Mouse (Mus musculus) hindbrain, postnatal 0 days (tissue): Measurements from ENCODE around the gene Cdk8. TPM values are rescaled to one million over a fixed set of nuclear protein-coding genes. Genes with fewer than 3 reads are reported as not detected.

Experiments used
- ATAC-seq: fragments of 200-750 bp; cut with Nextera tagmentation; 2 replicates; pipeline ENCODE4 v1.8.0; 2017; ENCODE audit warnings: mild to moderate bottlenecking, moderate TSS enrichment, moderate library complexity
- DNase-seq: peaks from one replicate; pipeline ENCODE4 v3.0.0-alpha.2; 2015; ENCODE audit warnings: low spot score
- H3K27ac ChIP-seq: fragments of 300-500 bp; sonication (generic); 2 replicates; pipeline ENCODE4 v1.5.1; 2014; ENCODE audit warnings: mild to moderate bottlenecking
- H3K27me3 ChIP-seq: fragments of 300-500 bp; sonication (generic); 2 replicates; pipeline ENCODE4 v1.6.1; 2014; ENCODE audit warnings: low read length, mixed read lengths; ENCODE audit not compliant: insufficient read depth
- H3K36me3 ChIP-seq: fragments of 300-500 bp; sonication (generic); 2 replicates; pipeline ENCODE4 v1.6.1; 2014; ENCODE audit warnings: low read length, mixed read lengths; ENCODE audit not compliant: insufficient read depth
- H3K4me1 ChIP-seq: fragments of 300-500 bp; sonication (generic); 2 replicates; pipeline ENCODE4 v1.6.1; 2014; ENCODE audit warnings: antibody characterized with exemption, low read length, mixed read lengths; ENCODE audit not compliant: insufficient read depth
- H3K4me2 ChIP-seq: fragments of 300-500 bp; sonication (generic); 2 replicates; pipeline ENCODE4 v1.6.1; 2014; ENCODE audit warnings: low read depth, mild to moderate bottlenecking, low read length, moderate library complexity, mixed read lengths
- H3K4me3 ChIP-seq: fragments of 300-500 bp; sonication (generic); 2 replicates; pipeline ENCODE4 v1.5.1; 2014; ENCODE audit warnings: low read length
- H3K9ac ChIP-seq: fragments of 300-500 bp; sonication (generic); replicated peaks from 2 replicates; pipeline ENCODE4 v1.6.1; 2014; ENCODE audit warnings: mild to moderate bottlenecking, low read length, moderate library complexity, mixed read lengths
- H3K9me3 ChIP-seq: fragments of 300-500 bp; sonication (generic); 2 replicates; pipeline ENCODE4 v1.6.1; 2016; ENCODE audit warnings: low read length, mixed read lengths
- CTCF ChIP-seq: IDR thresholded peaks from 2 replicates; pipeline ENCODE4 v1.5.1; 2016; ENCODE audit warnings: antibody characterized with exemption, control low read depth, low read depth
- WGBS: fragments of 180-500 bp; shearing (Covaris S2); extraction: QIAGEN DNeasy Blood & Tissue Kit; methylation state at CpG from one replicate; pipeline ENCODE4 v1.1.7; 2014; 5-methylcytosine and 5-hydroxymethylcytosine counted together
- polyA plus RNA-seq: library from polyadenylated mRNA; unstranded; fragments of >200 nt; fragmentation: Nextera tagmentation; extraction: Ambion mirVana; gene quantifications from 2 replicates; pipeline ENCODE4 v1.2.1, GENCODE M21; 2015
- total RNA-seq: library from RNA; depleted of rRNA; stranded (reverse); fragments of >200 nt; gene quantifications from 2 replicates; pipeline ENCODE4 v1.2.3, GENCODE M21; 2014

Gene Cdk8
- total and polyA plus RNA-seq, 2 experiments from 2014 or later = 13.2 to 33.8 TPM

DNA sequence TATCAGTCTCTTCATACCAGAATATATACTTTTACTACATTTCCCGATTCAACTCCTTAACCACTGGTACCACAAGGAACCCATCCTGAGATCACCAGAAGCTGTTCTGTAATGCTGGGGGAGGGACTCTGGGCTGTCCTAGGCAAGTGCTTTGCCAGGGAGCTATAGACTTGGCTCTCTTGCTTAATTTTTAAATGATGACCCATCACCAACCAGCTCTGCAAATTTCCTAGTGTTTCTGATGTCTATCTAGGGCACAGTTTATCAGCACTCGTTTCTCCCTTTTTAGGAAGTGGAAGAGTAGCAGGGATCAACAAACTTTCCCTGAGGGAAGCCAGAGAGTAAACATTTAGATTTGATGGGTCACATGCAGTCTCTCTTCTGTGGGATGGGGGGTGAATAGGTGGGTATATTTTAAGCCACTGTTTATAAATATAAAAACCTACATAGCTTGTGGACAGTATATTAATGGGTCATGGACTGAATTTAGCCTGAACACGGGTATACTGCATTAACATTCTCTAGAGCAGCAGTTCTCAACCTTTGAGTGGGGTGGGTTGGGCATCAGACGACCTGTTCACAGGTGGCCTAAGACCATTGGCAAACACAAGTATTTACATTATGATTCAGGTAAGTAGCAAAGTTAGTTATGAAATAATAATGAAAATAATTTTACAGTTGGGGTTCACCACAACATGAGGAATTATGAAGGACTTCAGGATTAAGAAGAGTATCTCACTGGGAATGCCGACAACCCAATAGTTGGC, 20.8 kb downstream of the Cdk8 start:
- TF ChIP-seq CTCF = no peak
- ATAC-seq = no peak
- H3K27me3 ChIP-seq = no peaks in the 10 kb centered on the region
- H3K4me1 ChIP-seq = no peaks in the 10 kb centered on the region
- no peak overlapping the region for H3K4me3 ChIP-seq
- H3K4me2 ChIP-seq = no peak overlapping the region
- WGBS = 84% methylated on average over 5 of the region's 5 CpGs
- no peak overlapping the region for H3K9ac ChIP-seq
- H3K36me3 ChIP-seq = no peaks in the 10 kb centered on the region
- H3K9me3 ChIP-seq = no peaks in the 10 kb centered on the region
- H3K27ac ChIP-seq = no peak overlapping the region
- no peak for DNase-seq

GRCm38 (mm10) chr5:146253644-146254043, 22.6 kb downstream of the Cdk8 start:
- 64% methylated on average over 5 of the region's 5 CpGs for WGBS
- Histone ChIP-seq H3K27me3 (no peaks in the 10 kb centered on the region), H3K4me2 (no peak overlapping the region), H3K4me1 (no peaks in the 10 kb centered on the region), H3K4me3 (no peak overlapping the region), H3K9me3 (no peaks in the 10 kb centered on the region), H3K36me3 (no peaks in the 10 kb centered on the region), H3K9ac (no peak overlapping the region), H3K27ac (no peak overlapping the region)
- no peak for DNase-seq
- no peak for ATAC-seq
- TF ChIP-seq CTCF = no peak

DNA sequence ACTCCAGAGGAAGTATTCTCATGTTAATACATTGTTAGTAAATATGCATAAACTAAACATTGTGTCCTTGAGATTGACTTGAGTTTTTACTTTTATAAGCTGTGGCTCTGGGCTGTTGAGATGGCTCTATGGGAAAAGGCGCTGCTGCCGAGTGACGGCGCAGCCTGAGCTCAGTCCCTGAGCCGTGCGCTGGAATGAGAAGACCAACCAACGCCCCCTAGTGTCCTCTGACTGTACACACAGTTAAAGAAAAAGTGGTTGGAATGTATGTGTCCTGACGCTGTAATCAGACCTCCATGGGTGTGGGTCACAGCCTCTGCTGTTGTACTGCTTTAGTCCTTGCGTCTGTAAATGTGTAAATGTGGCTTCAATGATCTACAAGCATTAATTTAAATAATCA, 29.0 kb downstream of the Cdk8 start:
- 59% methylated on average over 9 of the region's 9 CpGs for WGBS
- Histone ChIP-seq H3K9ac (no peak overlapping the region), H3K4me3 (no peak overlapping the region), H3K4me2 (no peak overlapping the region), H3K27ac (no peak overlapping the region), H3K27me3 (no peaks in the 10 kb centered on the region), H3K9me3 (no peaks in the 10 kb centered on the region), H3K36me3 (no peaks in the 10 kb centered on the region), H3K4me1 (no peaks in the 10 kb centered on the region)
- no peak for DNase-seq
- TF ChIP-seq CTCF = 0 out of 2 replicates have a peak, but pooled peaks have one; percentile 13
- ATAC-seq = no peak

- Histone ChIP-seq H3K4me2 (no peak overlapping the region), H3K27ac (no peak overlapping the region), H3K9me3 (no peaks in the 10 kb centered on the region), H3K4me1 (no peaks in the 10 kb centered on the region), H3K4me3 (no peak overlapping the region), H3K36me3 (no peaks in the 10 kb centered on the region), H3K27me3 (no peaks in the 10 kb centered on the region), H3K9ac (no peak overlapping the region)
- DNase-seq (no peak), ATAC-seq (no peak)
- no peak for TF ChIP-seq CTCF
- 67% methylated on average over 4 of the region's 6 CpGs for WGBS
Measured at GRCm38 (mm10) chr5:146265934-146266591, 35.0 kb downstream of the Cdk8 start.

DNA sequence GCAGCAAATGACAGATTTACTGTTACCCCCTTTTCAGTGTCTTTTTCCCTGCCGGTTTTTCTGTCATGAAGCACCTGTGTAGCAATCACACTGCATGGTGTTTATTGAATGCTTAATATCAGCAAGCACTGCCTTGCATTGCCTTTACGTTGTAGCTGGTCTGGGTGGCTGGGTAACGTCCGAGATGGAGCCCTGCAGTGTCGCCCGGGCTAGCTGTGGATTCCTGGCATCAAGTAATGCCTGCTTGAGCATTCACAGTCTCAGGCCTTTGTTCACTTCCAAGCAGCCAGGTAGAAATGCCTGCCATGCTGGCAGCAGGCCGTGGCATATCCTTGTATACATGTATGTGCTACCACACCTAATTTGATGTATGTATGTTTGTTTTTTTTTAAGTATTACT, 36.7 kb downstream of the Cdk8 start:
- no peak overlapping the region for H3K4me3 ChIP-seq
- DNase-seq (no peak), ATAC-seq (no peak)
- H3K9ac ChIP-seq = no peak overlapping the region
- H3K4me2 ChIP-seq = no peak overlapping the region
- H3K9me3 ChIP-seq = no peaks in the 10 kb centered on the region
- H3K36me3 ChIP-seq = no peaks in the 10 kb centered on the region; the same call in 1 of the 2 replicates
- H3K27ac ChIP-seq = no peak overlapping the region
- 72% methylated on average over 7 of the region's 7 CpGs for WGBS
- no peak for TF ChIP-seq CTCF
- H3K27me3 ChIP-seq = no peaks in the 10 kb centered on the region
- H3K4me1 ChIP-seq = no peaks in the 10 kb centered on the region

DNA sequence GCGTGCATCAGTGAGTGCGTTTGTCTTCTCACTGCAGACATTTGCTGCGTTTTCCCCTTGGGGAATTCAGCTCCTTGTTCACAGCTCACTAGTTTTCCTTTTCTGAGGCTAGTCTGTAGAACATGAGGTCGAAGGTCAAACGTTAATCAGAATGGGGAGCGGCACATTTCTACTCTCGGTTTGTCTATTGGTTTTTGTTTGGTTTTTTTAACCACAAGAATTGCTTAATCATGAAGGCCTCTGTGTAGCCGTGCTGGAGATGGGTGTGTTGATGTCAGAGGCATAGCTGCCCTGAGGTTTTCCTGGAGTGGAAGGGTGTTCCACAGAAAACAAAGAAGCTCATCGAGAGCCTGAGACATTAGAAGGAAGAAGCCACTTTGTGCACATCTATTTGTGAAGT, 39.6 kb downstream of the Cdk8 start:
- H3K4me3 ChIP-seq = no peak overlapping the region
- no peak overlapping the region for H3K9ac ChIP-seq
- H3K9me3 ChIP-seq = no peaks in the 10 kb centered on the region
- H3K4me1 ChIP-seq = no peaks in the 10 kb centered on the region
- H3K27ac ChIP-seq = no peak overlapping the region
- no peaks in the 10 kb centered on the region for H3K27me3 ChIP-seq
- ATAC-seq = no peak
- no peak overlapping the region for H3K4me2 ChIP-seq
- no peak for DNase-seq
- no peak for TF ChIP-seq CTCF
- WGBS = 83% methylated on average over 9 of the region's 9 CpGs
- peaks cover 6% of the 10 kb centered on the region; the same call in 1 of the 2 replicates for H3K36me3 ChIP-seq

GRCm38 (mm10) chr5:146271662-146272061, 40.6 kb downstream of the Cdk8 start:
- ATAC-seq = no peak
- H3K36me3 ChIP-seq = peaks cover 6% of the 10 kb centered on the region; the same call in 1 of the 2 replicates
- H3K9me3 ChIP-seq = no peaks in the 10 kb centered on the region
- no peaks in the 10 kb centered on the region for H3K27me3 ChIP-seq
- no peak overlapping the region for H3K4me3 ChIP-seq
- DNase-seq = no peak
- H3K9ac ChIP-seq = no peak overlapping the region
- TF ChIP-seq CTCF = no peak
- no peak overlapping the region for H3K4me2 ChIP-seq
- no peak overlapping the region for H3K27ac ChIP-seq
- no peaks in the 10 kb centered on the region for H3K4me1 ChIP-seq
- 85% methylated on average over 5 of the region's 5 CpGs for whole genome bisulfite sequencing
